Comparison of ENCODE assay signal across 11 mouse cellular contexts in genomic region chr2:32888029-32888428, GRCm38 (mm10). TPM values are rescaled to one million over a fixed set of nuclear protein-coding genes. Genes with fewer than 3 reads are reported as not detected.
DNase-seq lines count a peak whose midpoint lies in the region; ATAC-seq lines count a peak whose summit lies in the region.
"Had no signal": no experiment of that assay in that cellular context is flagged by ENCODE, and none has a peak within 500 bp of the region (broad histone marks: within the 10 kb centered on the region; RNA-seq: fewer than 3 reads in every experiment).

No protein-coding gene starts in this region.

- no peaks in the 10 kb centered on the region for H3K36me3 ChIP-seq in kidney, embryonic 14.5 days (ENCODE audit: control insufficient read depth, insufficient read depth, low read length)
- no peaks in the 10 kb centered on the region for H3K36me3 ChIP-seq in forebrain, embryonic 12.5 days (replicated peaks)
- H3K36me3 ChIP-seq in limb, embryonic 13.5 days: peaks cover 16% of the 10 kb centered on the region

- 0 out of 2 replicates have a peak, but pooled peaks have one; percentile 25 for ATAC-seq in kidney, embryonic 14.5 days (ENCODE audit: low FRiP score, low TSS enrichment)
- 0 out of 2 replicates have a peak, but pooled peaks have one; percentile 11 for ATAC-seq in forebrain, embryonic 12.5 days (ENCODE audit: low FRiP score)
- ATAC-seq in limb, embryonic 13.5 days (ENCODE audit: low FRiP score, low read depth): peak; percentile 38
- no peak for ATAC-seq in monocyte, adult 5-6 weeks (replicated peaks; ENCODE audit: insufficient number of reproducible peaks, low FRiP score, low TSS enrichment, poor library complexity, severe bottlenecking)

- H3K9ac ChIP-seq in kidney, embryonic 14.5 days (ENCODE audit: low read depth, low read length): peak overlapping the region; percentile 44; the same call in 1 of the 2 replicates
- 0 out of 2 replicates have a peak overlapping the region, but pooled peaks have one; percentile 34 for H3K9ac ChIP-seq in forebrain, embryonic 12.5 days
- H3K9ac ChIP-seq in limb, embryonic 13.5 days: peak overlapping the region; percentile 56; the same call in 1 of the 2 replicates

- peaks cover 47% of the 10 kb centered on the region for H3K4me1 ChIP-seq in kidney, embryonic 14.5 days (ENCODE audit: control insufficient read depth, insufficient read depth, low read length)
- peaks cover 10% of the 10 kb centered on the region for H3K4me1 ChIP-seq in forebrain, embryonic 12.5 days
- peaks cover 67% of the 10 kb centered on the region for H3K4me1 ChIP-seq in limb, embryonic 13.5 days

- no peaks in the 10 kb centered on the region for H3K9me3 ChIP-seq in kidney, embryonic 14.5 days (ENCODE audit: control insufficient read depth, low read length)
- no peaks in the 10 kb centered on the region for H3K9me3 ChIP-seq in forebrain, embryonic 12.5 days
- H3K9me3 ChIP-seq in limb, embryonic 13.5 days: no peaks in the 10 kb centered on the region
- H3K9me3 ChIP-seq: megakaryocyte, embryonic 14.5 days had no signal

- H3K4me2 ChIP-seq in kidney, embryonic 14.5 days (replicated peaks; ENCODE audit: low read depth, low read length): no peak overlapping the region
- no peak overlapping the region for H3K4me2 ChIP-seq in forebrain, embryonic 12.5 days
- H3K4me2 ChIP-seq in limb, embryonic 13.5 days (replicated peaks): peak overlapping the region; percentile 21; the same call in 1 of the 2 replicates

- DNase-seq in kidney, postnatal 36 days: no peak
- peak; percentile 54 for DNase-seq in embryo, embryonic 11 days
- DNase-seq in spleen, postnatal 14 days (ENCODE audit: low spot score in 2 of 2): no peak
- DNase-seq in cerebellum, adult 8-10 months: no peak
- DNase-seq: adrenal gland, postnatal 14 days; kidney, adult 18-20 months had no signal

- H3K27ac ChIP-seq in kidney, embryonic 14.5 days (ENCODE audit: low read depth, low read length): peak overlapping the region; percentile 71
- H3K27ac ChIP-seq in forebrain, embryonic 12.5 days: 0 out of 2 replicates have a peak overlapping the region, but pooled peaks have one; percentile 37
- peak overlapping the region; percentile 83 for H3K27ac ChIP-seq in limb, embryonic 13.5 days

- 11% methylated on average over 9 of the region's 9 CpGs for WGBS in kidney, embryonic 14.5 days
- 37% methylated on average over 9 of the region's 9 CpGs for WGBS in forebrain, embryonic 12.5 days
- WGBS in limb, embryonic 13.5 days: 8% methylated on average over 9 of the region's 9 CpGs

- no peaks in the 10 kb centered on the region for H3K27me3 ChIP-seq in kidney, embryonic 14.5 days (ENCODE audit: control insufficient read depth, insufficient read depth, low read length)
- H3K27me3 ChIP-seq in forebrain, embryonic 12.5 days: no peaks in the 10 kb centered on the region
- no peaks in the 10 kb centered on the region for H3K27me3 ChIP-seq in limb, embryonic 13.5 days

- no peak overlapping the region for H3K4me3 ChIP-seq in kidney, embryonic 14.5 days (ENCODE audit: low read length)
- H3K4me3 ChIP-seq in forebrain, embryonic 12.5 days (replicated peaks): no peak overlapping the region
- no peak overlapping the region for H3K4me3 ChIP-seq in limb, embryonic 13.5 days
- H3K4me3 ChIP-seq: megakaryocyte, embryonic 14.5 days had no signal

RNA-seq across cellular contexts. Expression of gene Fam129b, which starts 12.1 kb away (rescaled TPM):
- polyA plus RNA-seq in kidney, embryonic 14.5 days (2014; fragmentation: Nextera tagmentation; extraction: Ambion mirVana): 18.2 and 19.9 TPM in 2 replicates
- 24.6 and 27.3 TPM in 2 replicates for polyA plus RNA-seq in forebrain, embryonic 12.5 days (2016; fragmentation: Nextera tagmentation; extraction: Ambion mirVana)
- 48.5 and 55.8 TPM in 2 replicates for polyA plus RNA-seq in limb, embryonic 13.5 days (2015; fragmentation: Nextera tagmentation; extraction: Ambion mirVana)
- 12.9 to 14.8 TPM (median 14.4 TPM) in 3 replicates for total RNA-seq in monocyte, adult 5-6 weeks (2017)

RNA-seq across cellular contexts. Expression of gene Stxbp1, which starts 41.0 kb away (rescaled TPM):
- polyA plus RNA-seq in kidney, embryonic 14.5 days (2014; fragmentation: Nextera tagmentation; extraction: Ambion mirVana): 11.2 and 16.2 TPM in 2 replicates
- polyA plus RNA-seq in forebrain, embryonic 12.5 days (2016; fragmentation: Nextera tagmentation; extraction: Ambion mirVana): 68.5 and 73.5 TPM in 2 replicates
- 20.8 and 20.9 TPM in 2 replicates for polyA plus RNA-seq in limb, embryonic 13.5 days (2015; fragmentation: Nextera tagmentation; extraction: Ambion mirVana)
- total RNA-seq in monocyte, adult 5-6 weeks (2017): 0.43 to 1.2 TPM (median 1.1 TPM) in 3 replicates
